Comparison of ENCODE assay signal across 1 mouse cellular context in the genomic region with DNA sequence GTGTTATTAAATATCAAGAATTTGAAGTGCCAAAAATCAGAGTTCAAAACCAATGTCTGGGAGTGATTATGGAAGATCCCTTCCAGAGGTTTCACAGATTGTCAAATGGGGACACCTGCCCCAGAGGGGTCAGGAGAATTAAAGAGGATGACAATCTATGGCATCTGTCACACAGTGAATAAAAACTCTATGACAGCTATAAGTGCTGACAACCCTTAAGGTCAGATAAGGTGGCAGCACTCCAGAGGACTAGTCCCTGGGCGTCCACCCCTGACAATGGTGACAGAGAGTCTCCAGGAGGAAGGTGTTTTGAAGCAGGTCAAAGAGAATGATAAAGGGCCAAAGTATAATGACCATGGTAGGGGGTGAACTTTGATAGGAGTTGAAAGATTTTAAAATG.
TF ChIP-seq lines count a peak whose summit lies in the region.

No protein-coding gene starts in this region.

TF ChIP-seq in MEL, 35 proteins besides CTCF, POLR2A, EP300 and RAD21 (continued from another document):
- TF ChIP-seq ZNF384 (IDR thresholded peaks at IDR 0.05; ENCODE audit: low read depth, low read length) (no peak), HCFC1 (IDR thresholded peaks at IDR 0.05; ENCODE audit: low read depth, low read length) (no peak), MXI1 (IDR thresholded peaks at IDR 0.05; ENCODE audit: low read depth, low read length) (no peak; the same call in 1 of the 2 replicates), TAL1 (IDR thresholded peaks at IDR 0.05; ENCODE audit: low read length) (no peak), CHD2 (IDR thresholded peaks at IDR 0.05; ENCODE audit: low read length) (no peak), CHD1 (IDR thresholded peaks at IDR 0.05; ENCODE audit: low read depth, low read length) (no peak), SIN3A (IDR thresholded peaks at IDR 0.05; ENCODE audit: low read length) (peak; percentile 48; the same call in 1 of the 2 replicates), MAFK (IDR thresholded peaks at IDR 0.05; ENCODE audit: borderline replicate concordance, low read depth, low read length) (no peak)
